Comparison of ENCODE assay signal across 18 mouse cellular contexts in genomic region chr11:118467441-118468035, GRCm38 (mm10). TPM values are rescaled to one million over a fixed set of nuclear protein-coding genes. Genes with fewer than 3 reads are reported as not detected.
DNase-seq lines count a peak whose midpoint lies in the region; ATAC-seq and TF ChIP-seq lines count a peak whose summit lies in the region.
"Had no signal": no experiment of that assay in that cellular context is flagged by ENCODE, and none has a peak within 500 bp of the region (broad histone marks: within the 10 kb centered on the region; RNA-seq: fewer than 3 reads in every experiment).

No protein-coding gene starts in this region.

- H3K4me1 ChIP-seq in forebrain, embryonic 10.5 days: peaks cover 47% of the 10 kb centered on the region
- no peaks in the 10 kb centered on the region for H3K4me1 ChIP-seq in forebrain, embryonic 11.5 days (replicated peaks; ENCODE audit: control insufficient read depth, insufficient read depth, low read length)
- H3K4me1 ChIP-seq in lung, adult 2 months (ENCODE audit: control insufficient read depth, insufficient read depth, low read length): no peaks in the 10 kb centered on the region
- H3K4me1 ChIP-seq in stomach, embryonic 16.5 days (ENCODE audit: control insufficient read depth, insufficient read depth, low read length): peaks cover 12% of the 10 kb centered on the region

- H3K4me3 ChIP-seq in forebrain, embryonic 10.5 days: no peak overlapping the region
- H3K4me3 ChIP-seq in forebrain, embryonic 11.5 days (ENCODE audit: low read depth, low read length): no peak overlapping the region
- H3K4me3 ChIP-seq in lung, adult 2 months (replicated peaks; ENCODE audit: extremely low read depth, low read depth, low read length): no peak overlapping the region
- H3K4me3 ChIP-seq in stomach, embryonic 16.5 days (replicated peaks; ENCODE audit: low read length): no peak overlapping the region
- H3K4me3 ChIP-seq: embryonic facial prominence, embryonic 13.5 days; forebrain, embryonic 13.5 days; heart, embryonic 10.5 days; hindbrain, embryonic 13.5 days; liver, embryonic 12.5 days had no signal

- no peak overlapping the region for H3K9ac ChIP-seq in forebrain, embryonic 11.5 days (ENCODE audit: low read length)
- H3K9ac ChIP-seq in stomach, embryonic 16.5 days (ENCODE audit: low read length): no peak overlapping the region
- H3K9ac ChIP-seq: embryonic facial prominence, embryonic 13.5 days; forebrain, embryonic 13.5 days; hindbrain, embryonic 13.5 days; liver, embryonic 12.5 days had no signal

- TF ChIP-seq POLR2A in lung, adult 2 months (IDR thresholded peaks at IDR 0.05; ENCODE audit: borderline replicate concordance, extremely low read depth, low read depth, low read length): no peak

- 55% methylated on average over 11 of the region's 11 CpGs for WGBS in forebrain, embryonic 10.5 days
- WGBS in forebrain, embryonic 11.5 days: 59% methylated on average over 11 of the region's 11 CpGs
- 50% methylated on average over 11 of the region's 11 CpGs for WGBS in lung, adult 2 months
- WGBS in stomach, embryonic 16.5 days: 54% methylated on average over 11 of the region's 11 CpGs

- no peak for DNase-seq in forebrain, embryonic 10.5 days (ENCODE audit: extremely low spot score, low spot score)
- DNase-seq in forebrain, embryonic 11.5 days (ENCODE audit: low spot score): no peak
- DNase-seq in lung, postnatal 36 days: peak; percentile 45
- no peak for DNase-seq in lung, adult 2 months
- DNase-seq in embryo, embryonic 10 days (ENCODE audit: low spot score): no peak
- no peak for DNase-seq in right cerebral cortex, adult 2 months (ENCODE audit: low spot score in 2 of 2)
- DNase-seq: adrenal gland, postnatal 36 days; cerebellum, postnatal 25 days; layer of hippocampus, adult 9-11 months; left cerebral cortex, postnatal 4 days had no signal

- no peaks in the 10 kb centered on the region for H3K36me3 ChIP-seq in forebrain, embryonic 10.5 days (replicated peaks)
- H3K36me3 ChIP-seq in forebrain, embryonic 11.5 days (ENCODE audit: control insufficient read depth, insufficient read depth, low read length): no peaks in the 10 kb centered on the region
- H3K36me3 ChIP-seq in stomach, embryonic 16.5 days (ENCODE audit: control insufficient read depth, insufficient read depth, low read length): no peaks in the 10 kb centered on the region
- H3K36me3 ChIP-seq: embryonic facial prominence, embryonic 13.5 days; heart, embryonic 10.5 days; hindbrain, embryonic 13.5 days; liver, embryonic 12.5 days had no signal

- no peaks in the 10 kb centered on the region for H3K27me3 ChIP-seq in forebrain, embryonic 10.5 days (ENCODE audit: poor library complexity, severe bottlenecking)
- H3K27me3 ChIP-seq in forebrain, embryonic 11.5 days (ENCODE audit: control insufficient read depth, insufficient read depth, low read length): no peaks in the 10 kb centered on the region
- H3K27me3 ChIP-seq in stomach, embryonic 16.5 days (ENCODE audit: control insufficient read depth, insufficient read depth, low read length): no peaks in the 10 kb centered on the region
- H3K27me3 ChIP-seq: embryonic facial prominence, embryonic 13.5 days; forebrain, embryonic 13.5 days; hindbrain, embryonic 13.5 days; liver, embryonic 12.5 days had no signal

- no peak overlapping the region for H3K4me2 ChIP-seq in forebrain, embryonic 11.5 days (ENCODE audit: low read depth, low read length, severe bottlenecking)
- H3K4me2 ChIP-seq in stomach, embryonic 16.5 days (ENCODE audit: low read depth, low read length): no peak overlapping the region
- H3K4me2 ChIP-seq: embryonic facial prominence, embryonic 13.5 days; forebrain, embryonic 13.5 days; hindbrain, embryonic 13.5 days; liver, embryonic 12.5 days had no signal

- ATAC-seq in forebrain, embryonic 11.5 days (replicated peaks; ENCODE audit: low FRiP score): no peak
- ATAC-seq in granulocyte monocyte progenitor cell, adult 5-6 weeks (replicated peaks; ENCODE audit: poor library complexity, severe bottlenecking): 0 out of 2 replicates have a peak, but pooled peaks have one; percentile 28
- peak; percentile 63; the same call in 1 of the 2 replicates for ATAC-seq in stomach, embryonic 16.5 days (ENCODE audit: insufficient read depth, low FRiP score)
- ATAC-seq: forebrain, embryonic 13.5 days; liver, embryonic 12.5 days had no signal

- H3K9me3 ChIP-seq in forebrain, embryonic 10.5 days: no peaks in the 10 kb centered on the region
- no peaks in the 10 kb centered on the region for H3K9me3 ChIP-seq in forebrain, embryonic 11.5 days (ENCODE audit: control insufficient read depth, low read length)
- H3K9me3 ChIP-seq in stomach, embryonic 16.5 days (replicated peaks; ENCODE audit: control insufficient read depth, low read length): no peaks in the 10 kb centered on the region
- H3K9me3 ChIP-seq: embryonic facial prominence, embryonic 13.5 days; forebrain, embryonic 13.5 days; heart, embryonic 10.5 days; hindbrain, embryonic 13.5 days; liver, embryonic 12.5 days had no signal

- no peak for TF ChIP-seq CTCF in lung, adult 2 months (IDR thresholded peaks at IDR 0.05; ENCODE audit: insufficient read depth, low read length)

- 0 out of 2 replicates have a peak overlapping the region, but pooled peaks have one; percentile 27 for H3K27ac ChIP-seq in forebrain, embryonic 10.5 days
- H3K27ac ChIP-seq in forebrain, embryonic 11.5 days (ENCODE audit: low read depth, low read length): no peak overlapping the region
- peak overlapping the region; percentile 50 for H3K27ac ChIP-seq in stomach, embryonic 16.5 days (ENCODE audit: low read length)
- H3K27ac ChIP-seq: embryonic facial prominence, embryonic 13.5 days; forebrain, embryonic 13.5 days; heart, embryonic 10.5 days; hindbrain, embryonic 13.5 days; liver, embryonic 12.5 days had no signal

RNA-seq across cellular contexts. Expression of gene Engase, which starts 9.1 kb away (rescaled TPM):
- polyA plus RNA-seq in forebrain, embryonic 10.5 days (2016; fragmentation: Nextera tagmentation; extraction: Ambion mirVana): 7.1 and 7.9 TPM in 2 replicates
- polyA plus RNA-seq in forebrain, embryonic 11.5 days (2014; fragmentation: Nextera tagmentation; extraction: Ambion mirVana): 9.0 and 10.6 TPM in 2 replicates
- polyA plus RNA-seq in lung, adult 2 months (2012; rRNA removed): 12.9 and 17.0 TPM in 2 replicates
- 2.2 and 4.8 TPM in 2 replicates for total RNA-seq in granulocyte monocyte progenitor cell, adult 5-6 weeks (2014; fragmentation: Nextera tagmentation)
- 2.4 and 5.7 TPM in 2 replicates for total RNA-seq in granulocyte monocyte progenitor cell, adult 5-6 weeks (2017)
- polyA plus RNA-seq in stomach, embryonic 16.5 days (2015; fragmentation: Nextera tagmentation; extraction: Ambion mirVana): 10.0 and 11.3 TPM in 2 replicates

RNA-seq across cellular contexts. Expression of gene C1qtnf1, which starts 39.5 kb away (rescaled TPM):
- 1.5 and 2.3 TPM in 2 replicates for polyA plus RNA-seq in forebrain, embryonic 10.5 days (2016; fragmentation: Nextera tagmentation; extraction: Ambion mirVana)
- 2.0 and 2.3 TPM in 2 replicates for polyA plus RNA-seq in forebrain, embryonic 11.5 days (2014; fragmentation: Nextera tagmentation; extraction: Ambion mirVana)
- polyA plus RNA-seq in lung, adult 2 months (2012; rRNA removed): 17.9 and 21.8 TPM in 2 replicates
- total RNA-seq in granulocyte monocyte progenitor cell, adult 5-6 weeks (2014; fragmentation: Nextera tagmentation): not detected in 2 replicates
- total RNA-seq in granulocyte monocyte progenitor cell, adult 5-6 weeks (2017): not detected in 2 replicates
- polyA plus RNA-seq in stomach, embryonic 16.5 days (2015; fragmentation: Nextera tagmentation; extraction: Ambion mirVana): 9.5 and 10.4 TPM in 2 replicates
- total RNA-seq: neutrophil, adult 5-6 weeks had no signal

RNA-seq across cellular contexts. Expression of gene Cant1, which starts 48.7 kb away (rescaled TPM):
- 19.0 and 19.2 TPM in 2 replicates for polyA plus RNA-seq in forebrain, embryonic 10.5 days (2016; fragmentation: Nextera tagmentation; extraction: Ambion mirVana)
- polyA plus RNA-seq in forebrain, embryonic 11.5 days (2014; fragmentation: Nextera tagmentation; extraction: Ambion mirVana): 25.4 and 30.8 TPM in 2 replicates
- 55.9 and 61.9 TPM in 2 replicates for polyA plus RNA-seq in lung, adult 2 months (2012; rRNA removed)
- total RNA-seq in granulocyte monocyte progenitor cell, adult 5-6 weeks (2014; fragmentation: Nextera tagmentation): 29.7 and 34.6 TPM in 2 replicates
- 18.6 and 21.0 TPM in 2 replicates for total RNA-seq in granulocyte monocyte progenitor cell, adult 5-6 weeks (2017)
- polyA plus RNA-seq in stomach, embryonic 16.5 days (2015; fragmentation: Nextera tagmentation; extraction: Ambion mirVana): 22.5 and 24.3 TPM in 2 replicates
